Mouse (Mus musculus): ENCODE measurements around the gene Snx29. TPM values are rescaled to one million over a fixed set of nuclear protein-coding genes. Genes with fewer than 3 reads are reported as not detected.

Snx29 gene
- polyA plus RNA-seq, 1 experiment from 2014 or later = 6.9 TPM

- Histone ChIP-seq H3K4me2 (ENCODE audit: low read length) (no peak overlapping the region), H3K27ac (no peak overlapping the region), H3K4me1 (replicated peaks; ENCODE audit: insufficient read depth, low read length) (no peaks in the 10 kb centered on the region), H3K4me3 (replicated peaks; ENCODE audit: low read depth, low read length) (no peak overlapping the region), H3K27me3 (ENCODE audit: insufficient read depth, low read length) (no peaks in the 10 kb centered on the region), H3K9me3 (replicated peaks; ENCODE audit: low read length) (no peaks in the 10 kb centered on the region), H3K36me3 (ENCODE audit: insufficient read depth, low read length) (no peaks in the 10 kb centered on the region), H3K9ac (ENCODE audit: low read depth, low read length) (no peak overlapping the region)
- DNase-seq (ENCODE audit: low spot score) (no peak), ATAC-seq (replicated peaks; ENCODE audit: low FRiP score, low read depth) (no peak)
- no peak for TF ChIP-seq CTCF (IDR thresholded peaks at IDR 0.05; ENCODE audit: low read depth)
- 90% methylated on average over 9 of the region's 9 CpGs for WGBS
Measured at GRCm38 (mm10) chr16:11727331-11727730, 404.6 kb downstream of the Snx29 start.

GRCm38 (mm10) chr16:11728131-11728530, 405.4 kb downstream of the Snx29 start:
- H3K9me3 ChIP-seq (replicated peaks; ENCODE audit: low read length) = no peaks in the 10 kb centered on the region
- no peak overlapping the region for H3K9ac ChIP-seq (ENCODE audit: low read depth, low read length)
- H3K4me1 ChIP-seq (replicated peaks; ENCODE audit: insufficient read depth, low read length) = no peaks in the 10 kb centered on the region
- ATAC-seq (replicated peaks; ENCODE audit: low FRiP score, low read depth) (no peak), DNase-seq (ENCODE audit: low spot score) (no peak)
- no peaks in the 10 kb centered on the region for H3K27me3 ChIP-seq (ENCODE audit: insufficient read depth, low read length)
- no peak overlapping the region for H3K4me3 ChIP-seq (replicated peaks; ENCODE audit: low read depth, low read length)
- no peak for TF ChIP-seq CTCF (IDR thresholded peaks at IDR 0.05; ENCODE audit: low read depth)
- no peak overlapping the region for H3K27ac ChIP-seq
- WGBS = 67% methylated on average over 3 of the region's 3 CpGs
- no peaks in the 10 kb centered on the region for H3K36me3 ChIP-seq (ENCODE audit: insufficient read depth, low read length)
- H3K4me2 ChIP-seq (ENCODE audit: low read length) = no peak overlapping the region

- Histone ChIP-seq H3K4me1 (replicated peaks; ENCODE audit: insufficient read depth, low read length) (no peaks in the 10 kb centered on the region), H3K9me3 (replicated peaks; ENCODE audit: low read length) (no peaks in the 10 kb centered on the region), H3K27me3 (ENCODE audit: insufficient read depth, low read length) (no peaks in the 10 kb centered on the region), H3K9ac (ENCODE audit: low read depth, low read length) (no peak overlapping the region), H3K36me3 (ENCODE audit: insufficient read depth, low read length) (no peaks in the 10 kb centered on the region), H3K4me3 (replicated peaks; ENCODE audit: low read depth, low read length) (no peak overlapping the region), H3K4me2 (ENCODE audit: low read length) (no peak overlapping the region), H3K27ac (no peak overlapping the region)
- DNase-seq (ENCODE audit: low spot score) = no peak
- TF ChIP-seq CTCF (IDR thresholded peaks at IDR 0.05; ENCODE audit: low read depth) = no peak
- no peak for ATAC-seq (replicated peaks; ENCODE audit: low FRiP score, low read depth)
- WGBS = 62% methylated on average over 3 of the region's 3 CpGs
Measured at GRCm38 (mm10) chr16:11728627-11729026, 405.9 kb downstream of the Snx29 start.

GRCm38 (mm10) chr16:11729111-11729510, 406.4 kb downstream of the Snx29 start:
- Histone ChIP-seq H3K4me1 (replicated peaks; ENCODE audit: insufficient read depth, low read length) (no peaks in the 10 kb centered on the region), H3K9me3 (replicated peaks; ENCODE audit: low read length) (no peaks in the 10 kb centered on the region)

GRCm38 (mm10) chr16:11729815-11730214, 407.1 kb downstream of the Snx29 start:
- H3K9ac ChIP-seq (ENCODE audit: low read depth, low read length) = no peak overlapping the region
- 40% methylated on average over 5 of the region's 5 CpGs for WGBS
- H3K27me3 ChIP-seq (ENCODE audit: insufficient read depth, low read length) = no peaks in the 10 kb centered on the region
- H3K9me3 ChIP-seq (replicated peaks; ENCODE audit: low read length) = no peaks in the 10 kb centered on the region
- H3K36me3 ChIP-seq (ENCODE audit: insufficient read depth, low read length) = no peaks in the 10 kb centered on the region
- no peaks in the 10 kb centered on the region for H3K4me1 ChIP-seq (replicated peaks; ENCODE audit: insufficient read depth, low read length)
- DNase-seq (ENCODE audit: low spot score) (no peak), ATAC-seq (replicated peaks; ENCODE audit: low FRiP score, low read depth) (no peak)
- TF ChIP-seq CTCF (IDR thresholded peaks at IDR 0.05; ENCODE audit: low read depth) = no peak
- no peak overlapping the region for H3K4me3 ChIP-seq (replicated peaks; ENCODE audit: low read depth, low read length)
- no peak overlapping the region for H3K4me2 ChIP-seq (ENCODE audit: low read length)
- no peak overlapping the region for H3K27ac ChIP-seq

More at GRCm38 (mm10) chr16:11729111-11729510, 406.4 kb downstream of the Snx29 start:
- H3K4me2 ChIP-seq (ENCODE audit: low read length) = no peak overlapping the region
- DNase-seq (ENCODE audit: low spot score) = no peak
- no peak for ATAC-seq (replicated peaks; ENCODE audit: low FRiP score, low read depth)
- H3K4me3 ChIP-seq (replicated peaks; ENCODE audit: low read depth, low read length) = no peak overlapping the region
- no peak overlapping the region for H3K27ac ChIP-seq
- H3K27me3 ChIP-seq (ENCODE audit: insufficient read depth, low read length) = no peaks in the 10 kb centered on the region
- H3K36me3 ChIP-seq (ENCODE audit: insufficient read depth, low read length) = no peaks in the 10 kb centered on the region
- TF ChIP-seq CTCF (IDR thresholded peaks at IDR 0.05; ENCODE audit: low read depth) = no peak
- 79% methylated on average over 6 of the region's 6 CpGs for WGBS
- no peak overlapping the region for H3K9ac ChIP-seq (ENCODE audit: low read depth, low read length)

GRCm38 (mm10) chr16:11731014-11731535, 408.4 kb downstream of the Snx29 start:
- Histone ChIP-seq H3K9me3 (replicated peaks; ENCODE audit: low read length) (no peaks in the 10 kb centered on the region), H3K36me3 (ENCODE audit: insufficient read depth, low read length) (no peaks in the 10 kb centered on the region), H3K4me3 (replicated peaks; ENCODE audit: low read depth, low read length) (no peak overlapping the region), H3K27me3 (ENCODE audit: insufficient read depth, low read length) (no peaks in the 10 kb centered on the region), H3K9ac (ENCODE audit: low read depth, low read length) (no peak overlapping the region), H3K4me2 (ENCODE audit: low read length) (no peak overlapping the region), H3K27ac (no peak overlapping the region), H3K4me1 (replicated peaks; ENCODE audit: insufficient read depth, low read length) (no peaks in the 10 kb centered on the region)
- no peak for ATAC-seq (replicated peaks; ENCODE audit: low FRiP score, low read depth)
- WGBS = 76% methylated on average over 5 of the region's 5 CpGs
- no peak for DNase-seq (ENCODE audit: low spot score)
- no peak for TF ChIP-seq CTCF (IDR thresholded peaks at IDR 0.05; ENCODE audit: low read depth)

GRCm38 (mm10) chr16:11738341-11738740, 415.6 kb downstream of the Snx29 start:
- Histone ChIP-seq H3K9me3 (replicated peaks; ENCODE audit: low read length) (no peaks in the 10 kb centered on the region), H3K27me3 (ENCODE audit: insufficient read depth, low read length) (no peaks in the 10 kb centered on the region), H3K4me3 (replicated peaks; ENCODE audit: low read depth, low read length) (no peak overlapping the region), H3K4me1 (replicated peaks; ENCODE audit: insufficient read depth, low read length) (no peaks in the 10 kb centered on the region), H3K36me3 (ENCODE audit: insufficient read depth, low read length) (no peaks in the 10 kb centered on the region), H3K4me2 (ENCODE audit: low read length) (no peak overlapping the region), H3K9ac (ENCODE audit: low read depth, low read length) (no peak overlapping the region), H3K27ac (no peak overlapping the region)
- ATAC-seq (replicated peaks; ENCODE audit: low FRiP score, low read depth) (no peak), DNase-seq (ENCODE audit: low spot score) (peak; percentile 62)
- WGBS = 51% methylated on average over 7 of the region's 7 CpGs
- TF ChIP-seq CTCF (IDR thresholded peaks at IDR 0.05; ENCODE audit: low read depth) = no peak

Measured in kidney, postnatal 0 days (tissue).